Mouse (Mus musculus) layer of hippocampus, adult 8-10 months (tissue): ENCODE measurements around the gene Taf8. TPM values are rescaled to one million over a fixed set of nuclear protein-coding genes. Genes with fewer than 3 reads are reported as not detected.
"Not testable (repeated sequence)": the region's sequence is repeated elsewhere in the genome, so short reads cannot be mapped to it uniquely, and the experiment has no call there.

ENCODE experiments used
- DNase-seq, 2 experiments: peaks; one replicate each; pipeline ENCODE4 v3.0.0; 2022; ENCODE audit warnings: low spot score in 2 of 2
- total RNA-seq, 4 experiments: library from RNA; stranded (reverse); gene quantifications; 2 replicates each; pipeline ENCODE4 v1.2.4; 2022

Taf8 gene
- total RNA-seq, 4 experiments from 2014 or later: 18.4 to 25.0 (median 23.4) TPM

- DNase-seq: no peak
Measured at GRCm38 (mm10) chr17:47518205-47518604, 16.1 kb upstream of the Taf8 start.

DNA sequence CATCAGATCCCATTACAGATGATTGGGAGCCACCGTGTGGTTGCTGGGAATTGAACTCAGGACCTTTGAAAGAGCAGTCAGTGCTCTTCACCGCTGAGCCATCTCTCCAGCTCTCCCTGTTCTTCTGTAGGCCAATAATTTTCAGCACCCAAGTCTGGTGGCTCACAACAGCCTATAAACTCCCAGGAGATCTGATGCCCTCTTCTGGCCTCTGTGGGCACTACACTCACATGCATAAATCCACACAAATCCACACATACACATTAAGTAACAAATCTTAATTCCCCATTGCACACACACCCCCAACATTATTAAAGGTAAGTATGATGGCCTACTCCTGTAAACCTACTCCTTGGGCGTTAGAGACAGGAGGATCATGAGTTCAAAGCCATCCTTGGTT, 14.1 kb upstream of the Taf8 start:
- no peak for DNase-seq

- DNase-seq: no peak
Measured at GRCm38 (mm10) chr17:47515180-47515844, 13.2 kb upstream of the Taf8 start.

- DNase-seq: no peak
Measured at GRCm38 (mm10) chr17:47512956-47513775, 11.1 kb upstream of the Taf8 start.

- DNase-seq: peak; percentile 95 to 98
Measured at GRCm38 (mm10) chr17:47511111-47512020, 9.3 kb upstream of the Taf8 start.

DNA sequence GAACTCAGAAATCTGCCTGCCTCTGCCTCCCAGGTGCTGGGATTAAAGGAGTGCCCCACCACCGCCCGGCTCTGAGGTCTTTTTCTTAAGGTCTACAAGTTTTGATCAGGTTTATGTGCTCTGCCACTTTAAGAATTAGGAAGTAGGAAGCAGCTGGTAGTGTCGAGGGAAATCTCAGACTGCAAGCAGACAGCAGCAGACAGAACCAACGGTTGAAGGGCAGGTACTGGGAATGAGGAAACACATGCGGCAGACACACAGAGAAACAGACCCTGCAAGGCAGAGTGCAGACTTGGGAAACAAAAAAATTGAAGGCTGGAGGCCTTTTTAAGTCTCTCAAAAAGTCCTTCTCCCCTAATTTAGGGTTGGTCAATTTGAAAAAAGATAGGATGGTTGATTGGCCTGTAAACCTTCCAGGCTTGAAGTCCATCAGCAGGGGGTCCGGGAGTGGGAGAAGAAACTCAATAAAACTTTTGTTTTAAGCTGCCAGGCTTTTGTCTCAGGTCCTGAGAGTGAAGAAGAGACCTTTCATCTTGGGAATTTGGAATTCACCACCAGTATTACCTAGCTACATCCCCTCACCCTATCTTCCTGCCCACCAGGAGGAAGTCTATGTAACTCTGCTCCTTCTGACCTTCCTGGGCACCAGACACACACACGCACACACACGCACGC, 7.1 kb upstream of the Taf8 start:
- no peak for DNase-seq

DNA sequence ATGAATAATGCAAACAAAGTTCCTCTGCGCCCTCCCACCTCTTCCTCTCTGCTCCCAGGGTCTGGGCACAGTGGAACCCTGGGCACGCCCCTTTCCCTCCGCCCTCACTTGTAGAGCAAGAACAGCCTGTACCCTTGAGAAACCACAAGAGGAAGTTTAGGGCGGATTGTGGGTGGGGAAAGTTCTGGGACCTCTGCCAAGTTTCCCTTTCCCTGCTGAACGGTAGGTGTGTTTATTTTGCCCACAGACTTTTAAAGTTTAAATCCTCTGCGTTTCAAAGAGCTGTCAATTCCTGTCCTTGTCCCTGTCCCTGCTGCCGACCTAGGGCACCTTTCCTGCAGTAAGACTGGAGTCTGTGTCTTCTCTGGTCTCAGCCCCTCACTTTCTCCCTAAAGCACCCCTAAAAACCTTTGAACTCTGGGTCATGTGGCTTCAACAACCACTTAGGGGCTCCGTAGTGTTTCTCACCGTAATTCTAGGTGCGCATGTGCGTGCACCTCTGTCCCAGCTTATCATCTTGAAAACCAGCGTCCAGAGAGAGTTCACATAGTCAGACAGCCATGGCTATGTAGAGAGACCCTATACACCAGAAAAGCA, 6.0 kb upstream of the Taf8 start:
- peak; percentile 81 to 87 for DNase-seq

DNA sequence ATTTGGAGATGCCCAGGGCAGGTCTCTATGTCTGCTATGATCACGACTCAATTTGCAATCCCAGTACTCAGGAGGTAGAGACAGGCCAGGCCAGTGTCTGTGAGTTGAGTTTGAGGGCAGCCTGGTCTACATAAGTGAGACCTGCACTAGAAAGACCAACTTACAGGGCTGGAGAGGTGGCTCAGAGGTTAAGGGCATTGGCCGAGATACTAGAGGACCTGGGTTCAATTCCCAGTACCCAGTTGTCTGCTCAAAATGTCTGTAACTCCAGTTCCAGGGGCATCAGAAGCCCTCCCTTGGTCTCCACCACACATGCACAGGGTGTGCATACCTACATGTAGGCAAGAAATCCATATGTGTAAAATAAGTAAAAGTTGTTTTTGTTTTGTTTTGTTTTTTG, 5.4 kb upstream of the Taf8 start:
- DNase-seq: no peak

GRCm38 (mm10) chr17:47506697-47507096, 4.6 kb upstream of the Taf8 start:
- no peak for DNase-seq

GRCm38 (mm10) chr17:47506042-47506441, 4.0 kb upstream of the Taf8 start:
- DNase-seq: no peak

GRCm38 (mm10) chr17:47505566-47505965, 3.5 kb upstream of the Taf8 start:
- no peak for DNase-seq

DNA sequence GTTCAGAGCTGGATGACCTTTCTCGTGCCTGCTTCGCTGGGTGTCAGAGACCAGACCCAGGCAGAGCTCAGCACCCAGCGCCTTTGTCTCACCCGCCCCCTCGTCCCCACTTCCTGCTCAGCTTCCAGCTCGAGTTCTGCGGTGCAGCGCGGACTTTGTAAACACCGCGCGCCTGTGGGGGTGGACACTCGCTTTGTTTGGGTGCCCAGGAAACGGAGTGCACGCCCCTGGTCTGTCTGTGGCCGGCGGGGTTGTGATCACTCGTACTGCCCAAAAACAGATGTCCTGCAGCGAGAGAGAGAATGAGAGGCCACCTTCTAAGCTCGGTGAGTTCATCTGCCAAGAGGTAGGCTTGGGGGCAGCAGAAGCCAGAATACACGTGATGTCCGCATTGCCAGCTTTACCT, 2.9 kb upstream of the Taf8 start, which contains the start of gene Ccnd3:
TSS of gene Ccnd3 (plus strand) at position 111 of the 406 bp plus-strand sequence.
- peak; percentile 54 to 59 for DNase-seq

- DNase-seq: no peak
Measured at GRCm38 (mm10) chr17:47504228-47504627, 2.1 kb upstream of the Taf8 start.

DNA sequence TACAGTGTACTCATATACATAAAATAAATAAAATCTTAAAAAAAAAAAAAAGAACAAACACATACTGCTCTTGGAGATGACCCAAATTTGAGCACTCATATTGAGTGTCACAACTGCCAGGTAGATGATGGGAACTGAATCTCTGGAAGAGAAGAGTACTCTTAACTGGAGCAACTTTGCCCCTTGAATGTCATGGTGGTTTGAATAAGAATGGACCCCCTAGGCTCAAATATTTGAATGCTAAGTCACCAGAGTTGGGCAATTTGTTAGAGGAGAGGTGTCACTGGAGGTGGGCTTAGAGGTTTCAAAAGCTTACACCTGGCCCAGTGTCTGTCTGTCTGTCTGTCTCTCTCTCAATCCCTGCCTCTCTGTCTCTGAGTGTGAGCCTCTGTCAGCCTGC, 1.6 kb upstream of the Taf8 start:
- no peak for DNase-seq

GRCm38 (mm10) chr17:47502707-47503045, 584 bp upstream of the Taf8 start:
- DNase-seq: not testable (repeated sequence)

GRCm38 (mm10) chr17:47501531-47501930, 561 bp downstream of the Taf8 start:
- no peak for DNase-seq

DNA sequence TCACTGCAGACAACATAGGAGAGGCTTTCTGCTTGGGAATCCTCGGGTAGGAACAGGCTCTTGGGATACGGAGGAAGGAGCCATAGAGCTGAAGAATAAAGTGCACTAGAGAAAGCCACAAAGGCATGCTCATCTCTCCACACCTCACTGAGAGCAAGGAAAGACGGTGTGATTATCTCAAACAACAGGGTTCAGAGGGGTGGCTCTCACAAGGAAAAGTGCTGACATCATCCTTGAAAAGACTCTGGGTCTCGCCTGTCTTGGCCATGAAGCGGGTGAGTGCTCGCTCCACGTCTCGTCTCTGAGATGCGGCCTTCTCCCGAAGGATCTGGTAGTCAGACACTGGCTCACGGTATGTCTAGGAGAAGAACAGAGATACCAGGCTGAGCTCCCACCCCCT, 8.0 kb downstream of the Taf8 start:
- no peak for DNase-seq

DNA sequence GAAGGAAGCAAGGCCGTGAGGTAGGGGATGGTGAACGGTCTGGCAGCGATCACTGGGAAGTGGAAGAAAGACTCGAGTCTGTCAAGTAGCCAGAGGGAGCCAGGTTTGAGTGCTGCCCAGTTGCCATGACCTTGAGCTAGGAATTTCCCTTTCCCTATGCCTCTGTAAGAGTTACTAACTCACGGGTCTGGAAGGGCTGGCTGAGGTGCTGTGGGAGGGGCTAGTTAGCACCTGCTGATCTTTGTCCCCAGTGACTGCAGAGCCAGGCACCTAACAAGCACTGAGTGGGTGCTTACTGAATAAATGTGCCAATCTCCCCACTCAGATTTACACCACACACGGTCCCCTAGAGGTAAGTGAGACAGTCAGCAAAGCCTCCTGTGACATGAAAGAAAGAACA, 8.4 kb downstream of the Taf8 start:
- DNase-seq: no peak

GRCm38 (mm10) chr17:47492731-47493130, 9.4 kb downstream of the Taf8 start:
- no peak for DNase-seq

- DNase-seq: no peak
Measured at GRCm38 (mm10) chr17:47490791-47491190, 11.3 kb downstream of the Taf8 start.

- DNase-seq: no peak
Measured at GRCm38 (mm10) chr17:47485791-47486190, 16.3 kb downstream of the Taf8 start.
